In genomic region chr9:94482215-94482975, GRCm38 (mm10) we compare ENCODE assay signal across 8 mouse cellular contexts. TPM values are rescaled to one million over a fixed set of nuclear protein-coding genes. Genes with fewer than 3 reads are reported as not detected.
DNase-seq lines count a peak whose midpoint lies in the region; ATAC-seq and TF ChIP-seq lines count a peak whose summit lies in the region.

No protein-coding gene starts in this region.

- no peak for TF ChIP-seq CTCF in Patski (IDR thresholded peaks at IDR 0.05)
- TF ChIP-seq CTCF in hindbrain, postnatal 0 days (IDR thresholded peaks at IDR 0.05; ENCODE audit: low read depth): no peak
- TF ChIP-seq CTCF in lung, postnatal 0 days (IDR thresholded peaks at IDR 0.05): no peak

- H3K27me3 ChIP-seq in Patski: no peaks in the 10 kb centered on the region
- H3K27me3 ChIP-seq in embryonic facial prominence, embryonic 12.5 days: no peaks in the 10 kb centered on the region
- no peaks in the 10 kb centered on the region for H3K27me3 ChIP-seq in hindbrain, postnatal 0 days (ENCODE audit: insufficient read depth, low read length)
- H3K27me3 ChIP-seq in lung, postnatal 0 days (replicated peaks; ENCODE audit: insufficient read depth, low read length): no peaks in the 10 kb centered on the region
- no peaks in the 10 kb centered on the region for H3K27me3 ChIP-seq in stomach, embryonic 16.5 days (ENCODE audit: control insufficient read depth, insufficient read depth, low read length)

- DNase-seq in gastrocnemius, adult 18-20 months (ENCODE audit: low spot score): peak; percentile 4
- DNase-seq in gastrocnemius, adult 8-10 months (ENCODE audit: low spot score in 2 of 2): no peak
- DNase-seq in Patski (ENCODE audit: low read depth, low spot score): no peak
- DNase-seq in hindbrain, postnatal 0 days (ENCODE audit: low spot score): peak; percentile 91
- DNase-seq in lung, postnatal 0 days (ENCODE audit: low spot score): peak; percentile 31

- no peak overlapping the region for H3K4me2 ChIP-seq in embryonic facial prominence, embryonic 12.5 days (replicated peaks)
- peak overlapping the region; percentile 16; the same call in 1 of the 2 replicates for H3K4me2 ChIP-seq in hindbrain, postnatal 0 days (ENCODE audit: low read depth, low read length)
- H3K4me2 ChIP-seq in lung, postnatal 0 days (replicated peaks; ENCODE audit: low read depth, low read length): no peak overlapping the region
- H3K4me2 ChIP-seq in stomach, embryonic 16.5 days (ENCODE audit: low read depth, low read length): no peak overlapping the region

- POLR2A ChIA-PET in Patski (lab: Charles Lee): no interaction called here

- in situ Hi-C loops in Patski (cut with MboI; ENCODE audit: low pct_unique_long_range_greater_than_20kb): no loop called here

- H3K27ac ChIP-seq in embryonic facial prominence, embryonic 12.5 days: no peak overlapping the region
- no peak overlapping the region for H3K27ac ChIP-seq in hindbrain, postnatal 0 days
- H3K27ac ChIP-seq in lung, postnatal 0 days (ENCODE audit: low read length): no peak overlapping the region
- no peak overlapping the region for H3K27ac ChIP-seq in stomach, embryonic 16.5 days (ENCODE audit: low read length)

- no peaks in the 10 kb centered on the region for H3K36me3 ChIP-seq in embryonic facial prominence, embryonic 12.5 days
- H3K36me3 ChIP-seq in hindbrain, postnatal 0 days (ENCODE audit: insufficient read depth, low read length): no peaks in the 10 kb centered on the region
- no peaks in the 10 kb centered on the region for H3K36me3 ChIP-seq in lung, postnatal 0 days (ENCODE audit: insufficient read depth, low read length)
- no peaks in the 10 kb centered on the region for H3K36me3 ChIP-seq in stomach, embryonic 16.5 days (ENCODE audit: control insufficient read depth, insufficient read depth, low read length)

- H3K9ac ChIP-seq in embryonic facial prominence, embryonic 12.5 days: no peak overlapping the region
- no peak overlapping the region for H3K9ac ChIP-seq in hindbrain, postnatal 0 days (replicated peaks; ENCODE audit: low read length)
- H3K9ac ChIP-seq in lung, postnatal 0 days (replicated peaks; ENCODE audit: low read depth): no peak overlapping the region
- no peak overlapping the region for H3K9ac ChIP-seq in stomach, embryonic 16.5 days (ENCODE audit: low read length)

- H3K4me3 ChIP-seq in embryonic facial prominence, embryonic 12.5 days: no peak overlapping the region
- no peak overlapping the region for H3K4me3 ChIP-seq in hindbrain, postnatal 0 days (ENCODE audit: low read length)
- no peak overlapping the region for H3K4me3 ChIP-seq in lung, postnatal 0 days (ENCODE audit: low read depth, low read length)
- H3K4me3 ChIP-seq in stomach, embryonic 16.5 days (replicated peaks; ENCODE audit: low read length): no peak overlapping the region

- no peaks in the 10 kb centered on the region for H3K9me3 ChIP-seq in embryonic facial prominence, embryonic 12.5 days
- no peaks in the 10 kb centered on the region for H3K9me3 ChIP-seq in hindbrain, postnatal 0 days (ENCODE audit: low read length)
- H3K9me3 ChIP-seq in lung, postnatal 0 days (ENCODE audit: low read length): no peaks in the 10 kb centered on the region
- H3K9me3 ChIP-seq in stomach, embryonic 16.5 days (replicated peaks; ENCODE audit: control insufficient read depth, low read length): no peaks in the 10 kb centered on the region

- CTCF ChIA-PET in Patski (lab: Charles Lee): interaction anchor here (0.7 to 2.9 kb wide), 3 partner anchors 12 to 47 kb away, joined by 3 to 10 read pairs (median 3); no protein-coding TSS in a partner anchor

- 63% methylated on average over 10 of the region's 10 CpGs for WGBS in embryonic facial prominence, embryonic 12.5 days
- WGBS in hindbrain, postnatal 0 days: 50% methylated on average over 10 of the region's 10 CpGs
- 51% methylated on average over 10 of the region's 10 CpGs for WGBS in lung, postnatal 0 days
- WGBS in stomach, embryonic 16.5 days: 68% methylated on average over 10 of the region's 10 CpGs

- H3K4me1 ChIP-seq in embryonic facial prominence, embryonic 12.5 days: peaks cover 7% of the 10 kb centered on the region; the same call in 1 of the 2 replicates
- H3K4me1 ChIP-seq in hindbrain, postnatal 0 days (ENCODE audit: insufficient read depth, low read length): peaks cover 4% of the 10 kb centered on the region; the same call in 1 of the 2 replicates
- peaks cover 7% of the 10 kb centered on the region; the same call in 1 of the 2 replicates for H3K4me1 ChIP-seq in lung, postnatal 0 days (ENCODE audit: insufficient read depth, low read depth, low read length)
- H3K4me1 ChIP-seq in stomach, embryonic 16.5 days (ENCODE audit: control insufficient read depth, insufficient read depth, low read length): 0 out of 2 replicates have a peak, but pooled peaks cover 5% of the 10 kb centered on the region

- ATAC-seq in Patski: peak; percentile 35
- peak; percentile 59; the same call in 1 of the 2 replicates for ATAC-seq in embryonic facial prominence, embryonic 12.5 days (ENCODE audit: insufficient number of reproducible peaks, insufficient read depth, low FRiP score, low TSS enrichment)
- ATAC-seq in hindbrain, postnatal 0 days: peak; percentile 97
- ATAC-seq in lung, postnatal 0 days: peak; percentile 53
- ATAC-seq in stomach, embryonic 16.5 days (ENCODE audit: insufficient read depth, low FRiP score): peak; percentile 25; the same call in 1 of the 2 replicates
- no peak for ATAC-seq in erythroblast, adult 5-6 weeks (replicated peaks; ENCODE audit: low FRiP score, poor library complexity, severe bottlenecking)

- no peak for TF ChIP-seq EP300 in lung, postnatal 0 days (IDR thresholded peaks at IDR 0.05)

RNA-seq across cellular contexts. Expression of gene 1190002N15Rik, which starts 55.5 kb away (rescaled TPM):
- total RNA-seq in gastrocnemius, adult 18-20 months (2021): 1 to 10 TPM; 1.9 to 4.7 TPM
- total RNA-seq in gastrocnemius, adult 8-10 months (2022): 1 to 10 TPM; 2.5 to 3.0 (median 2.9) TPM
- 12.3 TPM for polyA plus RNA-seq in Patski (2021)
- polyA plus RNA-seq in embryonic facial prominence, embryonic 12.5 days (2016; fragmentation: Nextera tagmentation; extraction: Ambion mirVana): 29.9 and 40.4 TPM in 2 replicates
- total RNA-seq in hindbrain, postnatal 0 days (2014; rRNA removed): 32.4 and 35.4 TPM in 2 replicates
- polyA plus RNA-seq in hindbrain, postnatal 0 days (2015; fragmentation: Nextera tagmentation; extraction: Ambion mirVana): 9.4 and 9.6 TPM in 2 replicates
- 23.7 and 34.1 TPM in 2 replicates for polyA plus RNA-seq in lung, postnatal 0 days (2015; fragmentation: Nextera tagmentation; extraction: Ambion mirVana)
- polyA plus RNA-seq in stomach, embryonic 16.5 days (2015; fragmentation: Nextera tagmentation; extraction: Ambion mirVana): 5.5 and 6.0 TPM in 2 replicates
- total RNA-seq in erythroblast, adult 5-6 weeks (2015; ENCODE audit: low replicate concordance): 4.6 and 11.1 TPM in 2 replicates
- total RNA-seq in erythroblast, adult 5-6 weeks (2017; ENCODE audit: low replicate concordance): 7.5 and 8.9 TPM in 2 replicates

Comparison
In these comparisons a context has a peak if more than half of its experiments do, and no peak if none do; other contexts are left out.
1. DNase-seq: peak in gastrocnemius, adult 18-20 months (single experiment), hindbrain, postnatal 0 days (single experiment) and lung, postnatal 0 days (single experiment); none in gastrocnemius, adult 8-10 months (0 of 2) and Patski (single experiment).